Mouse (Mus musculus) brain, adult 2 months (tissue): ENCODE results near the gene Rdh7.

ENCODE experiments used
- DNase-seq: peaks from one replicate; pipeline ENCODE4 v3.0.0; 2011; ENCODE audit warnings: low read depth, low spot score

Gene Rdh7

GRCm38 (mm10) chr10:127888605-127889004 is at the start of gene Rdh7:
Rdh7 (minus strand) TSS chr10:127888817.
- no peak for DNase-seq

GRCm38 (mm10) chr10:127937428-127938010 is 48.9 kb upstream of the Rdh7 start:
- peak; percentile 82 for DNase-seq

DNA sequence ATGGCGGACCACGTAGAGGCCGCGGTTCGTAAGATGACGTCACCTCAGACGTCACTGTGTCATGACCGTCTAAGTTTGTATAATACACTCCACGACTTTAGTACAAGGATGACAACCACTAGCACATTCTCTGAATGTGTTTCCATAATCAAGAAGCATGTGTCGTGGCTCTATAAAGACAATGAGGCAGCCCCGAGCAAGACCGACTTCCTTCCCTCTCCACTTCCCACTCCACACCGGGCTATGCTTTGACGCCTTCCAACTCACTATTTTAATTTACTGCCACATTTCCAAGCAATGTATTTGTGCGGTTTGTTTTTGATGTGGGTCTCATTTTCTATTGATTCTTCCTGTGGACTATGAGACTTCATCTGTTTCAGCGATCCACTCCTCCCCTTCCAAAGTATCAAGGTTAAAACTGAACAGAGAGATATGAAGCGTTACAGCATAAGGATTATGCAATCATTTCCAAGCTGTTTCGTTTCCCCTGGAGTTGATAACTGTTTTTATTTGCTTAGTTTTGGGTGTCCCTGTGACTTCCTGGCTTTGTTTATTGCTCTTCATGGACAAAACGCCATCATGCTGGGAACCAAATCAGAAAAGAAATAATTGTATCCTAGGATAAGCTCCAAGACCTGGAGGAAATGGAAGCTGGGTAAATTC is 48.3 kb upstream of the Rdh7 start:
- no peak for DNase-seq

DNA sequence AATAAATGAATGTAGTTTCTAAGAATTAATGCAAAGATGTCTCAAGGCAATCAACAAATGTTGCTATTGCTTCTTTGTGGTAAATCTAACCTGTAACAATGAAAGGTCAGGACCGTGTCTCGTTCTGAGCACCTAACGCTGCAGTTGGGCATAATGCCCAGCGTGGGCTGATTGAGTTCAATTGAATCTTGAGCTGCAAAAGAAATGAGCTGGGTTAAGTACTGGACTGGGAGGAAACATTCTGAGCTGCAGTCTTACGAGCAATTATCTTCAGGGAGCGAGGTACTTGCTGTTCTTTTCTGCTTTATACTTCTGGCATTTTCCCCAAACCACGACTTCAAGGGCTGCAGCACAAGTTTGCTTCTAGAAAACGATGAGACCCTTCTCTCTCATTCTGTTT is 47.7 kb upstream of the Rdh7 start:
- peak; percentile 31 for DNase-seq

DNA sequence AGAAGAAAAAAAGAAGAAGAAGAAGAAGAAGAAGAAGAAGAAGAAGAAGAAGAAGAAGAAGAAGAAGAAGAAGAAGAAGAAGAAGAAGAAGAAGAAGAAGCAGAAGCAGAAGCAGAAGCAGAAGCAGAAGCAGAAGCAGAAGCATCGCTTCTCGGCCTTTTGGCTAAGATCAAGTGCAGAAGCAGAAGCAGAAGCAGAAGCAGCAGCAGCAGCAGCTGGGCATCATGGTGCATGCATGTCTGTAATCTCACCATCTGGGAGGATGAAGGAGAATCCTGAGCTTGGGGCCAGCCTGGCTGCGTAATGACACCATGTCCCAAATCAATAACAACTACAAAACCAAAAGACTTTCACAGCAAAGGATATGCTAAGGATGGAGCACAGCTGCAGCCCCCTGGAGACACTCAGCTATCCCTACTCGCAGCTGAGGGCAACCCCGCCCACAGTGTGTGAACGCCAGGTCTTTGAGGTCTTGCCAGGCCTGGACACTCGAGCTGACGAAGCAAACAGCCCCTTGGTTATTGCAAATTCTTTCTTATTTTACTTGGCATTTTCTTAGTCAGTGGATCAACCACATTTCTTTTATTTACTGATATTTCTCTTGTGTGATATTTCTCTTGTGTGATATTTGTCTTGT is 43.8 kb upstream of the Rdh7 start:
- no peak for DNase-seq

DNA sequence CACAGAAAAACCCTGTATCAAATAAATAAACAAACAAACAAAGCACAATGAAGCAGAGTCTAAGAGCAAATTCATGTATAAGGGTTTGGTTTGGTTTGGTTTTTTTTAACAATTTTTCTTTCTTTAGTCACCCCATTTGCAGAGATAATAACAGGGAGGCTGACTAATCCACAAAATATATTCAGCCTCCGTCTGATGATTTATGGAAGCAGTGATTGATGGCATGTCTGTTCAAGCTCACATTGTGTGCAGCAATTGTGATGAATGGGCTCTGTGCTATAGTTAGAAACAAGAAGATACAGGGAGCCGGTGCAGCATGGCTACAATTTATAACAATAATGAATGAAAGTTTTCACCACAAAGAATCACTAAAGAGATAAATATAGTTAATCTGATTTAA is 39.1 kb upstream of the Rdh7 start:
- DNase-seq: peak; percentile 45

- peak; percentile 66 for DNase-seq
These were observed 36.2 kb upstream of the Rdh7 start for GRCm38 (mm10) chr10:127924597-127925378.

GRCm38 (mm10) chr10:127923024-127923423 is 34.4 kb upstream of the Rdh7 start:
- no peak for DNase-seq

DNA sequence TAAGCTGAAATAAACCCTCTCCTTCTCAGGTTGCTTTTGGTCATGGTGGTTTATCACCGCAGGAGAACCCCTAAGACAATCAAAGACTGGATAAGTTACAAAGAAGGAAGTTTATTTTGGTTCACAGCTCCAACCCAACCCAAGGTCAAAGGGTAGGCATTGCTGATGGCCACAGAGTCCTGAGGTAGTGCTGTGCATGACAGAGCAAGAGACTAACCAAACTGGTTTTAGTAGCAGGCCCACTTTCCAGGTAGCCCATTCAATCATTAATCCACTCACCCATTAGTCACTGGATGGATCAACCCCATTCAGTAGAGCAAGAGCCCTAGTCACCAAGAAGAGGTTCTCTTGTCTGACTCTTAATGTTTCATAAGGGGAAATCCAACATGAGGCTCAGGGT is 33.6 kb upstream of the Rdh7 start:
- no peak for DNase-seq

DNA sequence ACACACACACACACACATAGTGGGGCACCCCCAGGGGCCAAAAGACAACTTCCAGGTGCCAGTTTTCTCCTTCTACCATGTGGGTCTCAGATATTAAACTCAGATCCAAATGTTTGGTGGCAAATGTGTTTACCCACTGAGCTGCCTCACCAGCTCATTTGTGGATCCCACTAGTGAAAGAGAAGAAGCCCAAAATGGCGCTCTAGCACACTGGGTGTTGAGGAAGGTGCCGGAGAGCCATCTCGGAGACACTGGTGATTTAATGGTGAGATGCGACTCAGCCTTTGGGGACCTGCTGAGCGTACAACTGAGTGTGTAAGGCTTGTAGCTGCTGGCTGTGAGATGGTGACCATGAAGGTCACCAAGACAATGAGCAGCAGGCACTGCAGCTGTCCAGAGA is 29.0 kb upstream of the Rdh7 start:
- DNase-seq: no peak

DNA sequence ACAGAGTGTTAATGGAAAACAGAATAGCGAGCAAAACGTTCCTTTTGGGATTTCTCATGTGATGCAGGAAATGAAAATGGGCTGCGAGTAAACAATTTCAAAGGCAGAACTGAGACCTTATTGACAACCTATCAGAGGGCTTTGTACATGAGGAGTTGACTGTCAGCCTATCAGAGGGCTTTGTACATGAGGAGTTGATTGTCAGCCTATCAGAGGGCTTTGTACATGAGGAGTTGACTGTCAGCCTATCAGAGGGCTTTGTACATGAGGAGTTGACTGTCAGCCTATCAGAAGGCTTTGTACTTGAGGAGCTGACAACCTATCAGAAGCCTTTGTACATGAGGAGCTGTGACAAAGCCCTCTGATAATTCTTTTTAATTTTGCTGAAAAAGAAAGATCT is 28.6 kb upstream of the Rdh7 start:
- peak; percentile 14 for DNase-seq

DNA sequence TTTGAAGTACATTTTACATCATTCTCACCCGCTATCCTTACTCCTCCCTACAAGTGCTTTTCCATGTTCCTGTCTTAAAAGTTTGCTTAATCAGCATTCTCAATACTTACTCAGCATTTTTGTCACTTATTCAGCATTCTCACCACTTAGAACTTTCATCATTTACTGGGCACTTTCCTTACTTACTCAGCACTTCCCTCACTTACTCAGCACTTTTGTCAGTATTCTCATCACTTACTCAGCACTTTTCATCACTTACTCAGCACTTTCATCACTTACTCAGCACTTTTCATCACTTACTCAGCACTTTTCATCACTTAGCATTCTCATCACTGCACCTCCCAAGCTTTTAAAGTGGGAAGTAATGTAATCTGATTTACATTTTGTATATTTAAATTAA is 27.0 kb upstream of the Rdh7 start:
- DNase-seq: no peak

DNA sequence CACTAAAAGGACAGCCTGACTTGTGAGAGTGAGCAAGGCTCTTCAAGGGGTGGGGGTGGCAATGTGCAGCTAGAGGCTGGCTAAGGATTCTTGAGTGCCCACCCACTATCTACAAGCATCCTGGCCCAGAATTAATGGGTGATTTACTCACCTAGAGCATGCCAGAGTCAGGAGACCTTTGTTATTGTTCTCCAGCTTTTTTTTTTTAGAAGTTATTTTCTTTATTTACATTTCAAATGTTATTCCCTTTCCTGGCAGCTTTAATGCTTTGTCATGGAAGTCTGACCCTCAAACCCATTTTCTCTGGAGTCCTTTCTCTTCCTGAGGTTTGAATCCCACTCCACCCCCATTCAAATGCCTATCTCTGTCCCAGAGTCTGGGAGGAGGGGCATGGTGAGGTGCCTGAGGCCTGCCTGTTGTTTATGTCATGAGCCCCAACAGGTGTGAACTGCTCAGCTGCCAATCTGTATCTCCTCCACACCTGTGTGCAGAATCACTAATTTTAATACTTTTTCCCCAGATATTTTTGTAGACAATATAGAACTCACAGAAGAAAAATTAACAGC is 18.9 kb upstream of the Rdh7 start:
- peak; percentile 29 for DNase-seq

DNA sequence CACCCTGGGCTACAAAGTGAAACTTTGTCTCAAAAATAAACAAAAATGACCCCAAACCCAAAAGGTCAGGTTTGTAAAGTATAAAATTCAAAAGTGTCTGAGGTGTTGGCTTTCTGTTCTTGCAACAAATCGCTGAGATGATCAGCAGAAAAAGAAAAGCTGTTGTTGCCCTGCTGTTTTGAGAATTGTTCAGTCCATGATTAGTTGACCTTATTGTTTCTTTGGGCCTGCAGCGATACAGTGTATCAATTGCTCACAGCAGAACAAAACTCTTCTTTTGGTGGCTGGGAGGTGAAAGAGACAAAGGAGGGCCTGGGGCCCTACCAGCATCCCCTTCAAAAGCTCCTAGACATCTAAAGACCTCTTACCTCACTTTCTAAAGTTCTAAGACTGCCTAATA is 17.5 kb upstream of the Rdh7 start:
- no peak for DNase-seq

DNA sequence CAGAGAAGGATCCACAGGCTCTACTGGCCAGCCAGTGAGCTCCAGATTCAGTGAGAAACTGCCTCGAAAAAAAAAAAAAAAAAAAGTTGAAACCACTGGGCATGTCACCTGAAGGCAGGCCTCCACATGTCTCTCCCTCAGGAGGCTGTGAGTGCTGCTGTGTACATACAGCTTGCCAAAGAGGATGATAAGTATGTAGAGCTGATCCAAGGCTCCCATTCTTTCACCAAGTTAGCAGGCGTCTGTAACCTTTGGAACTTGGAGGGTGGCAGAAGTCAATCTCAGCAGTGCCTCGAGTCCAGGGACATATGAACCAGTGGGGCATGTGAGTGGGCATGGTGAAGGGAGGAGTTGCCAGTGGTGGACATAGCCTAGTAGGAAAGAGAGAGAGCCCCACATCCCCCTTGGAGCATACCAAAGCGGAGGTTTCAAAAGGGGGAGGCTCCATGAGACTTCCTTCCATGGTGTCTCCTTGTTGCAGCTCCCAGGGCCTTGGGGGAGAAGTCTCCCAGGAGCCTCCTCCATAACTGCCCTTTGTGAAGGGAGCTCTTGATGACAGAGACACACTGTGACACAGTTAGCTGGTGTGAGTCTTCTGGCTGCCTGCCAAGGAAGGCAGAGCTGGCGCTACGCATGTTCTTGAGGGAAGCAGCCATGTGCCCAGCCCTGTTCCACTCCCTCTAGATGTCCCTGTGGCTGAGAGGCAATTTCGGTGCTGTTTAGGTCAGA is 16.3 kb upstream of the Rdh7 start:
- peak; percentile 62 for DNase-seq

DNA sequence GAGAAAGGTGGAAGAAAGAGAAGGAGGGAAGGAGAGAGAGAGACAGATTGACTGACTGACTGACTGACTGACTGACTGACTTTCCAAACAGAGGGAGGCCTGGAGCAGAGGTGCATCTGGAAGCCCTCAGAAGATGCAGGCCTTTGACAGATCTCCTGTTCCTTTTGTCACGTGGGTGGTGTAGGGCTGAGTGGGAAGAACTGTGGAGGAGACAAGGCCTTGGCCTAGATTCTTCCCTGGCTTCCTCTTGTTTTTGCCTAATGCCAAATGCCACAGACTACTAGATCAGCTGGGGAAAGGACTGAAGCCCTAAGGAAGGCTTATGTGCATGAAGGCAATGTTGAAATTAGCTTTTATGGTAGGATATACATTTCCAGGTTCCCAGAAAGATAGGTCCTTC is 14.5 kb upstream of the Rdh7 start:
- peak; percentile 40 for DNase-seq

GRCm38 (mm10) chr10:127901751-127902150 is 13.1 kb upstream of the Rdh7 start:
- no peak for DNase-seq

GRCm38 (mm10) chr10:127899783-127900182 is 11.2 kb upstream of the Rdh7 start:
- no peak for DNase-seq

DNA sequence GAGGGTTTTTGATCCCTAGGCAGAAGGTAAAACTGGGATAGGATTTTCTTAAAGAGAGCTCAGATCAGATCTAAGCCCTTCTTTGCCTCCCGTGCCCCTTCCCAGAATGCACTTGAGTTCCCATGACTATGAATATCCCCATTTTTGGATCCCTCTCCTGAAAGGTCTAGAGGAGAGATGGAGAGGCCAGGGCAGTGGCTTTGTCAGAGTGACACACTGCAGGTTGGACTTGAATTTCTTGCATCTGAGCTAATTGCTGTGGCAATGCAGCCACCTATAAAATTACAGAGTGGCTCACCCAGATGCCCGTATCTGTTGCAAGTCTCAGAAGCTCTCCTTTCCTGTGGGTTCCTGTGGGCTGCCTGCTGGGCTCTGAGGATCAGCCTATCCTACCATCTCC is 9.6 kb upstream of the Rdh7 start, which contains the start of gene Sdr9c7:
Gene Sdr9c7, plus strand, starts transcription at position 301 of the 400 bp plus-strand sequence.
- no peak for DNase-seq

- DNase-seq: no peak
These were observed 8.9 kb upstream of the Rdh7 start for GRCm38 (mm10) chr10:127897506-127897905.

- DNase-seq: no peak
These were observed 8.1 kb upstream of the Rdh7 start for GRCm38 (mm10) chr10:127896705-127897104.
